Mouse (Mus musculus) heart, postnatal 0 days (tissue): Measurements from ENCODE around the gene Cdkl3.

Experiments used
- CTCF ChIP-seq: IDR thresholded peaks from 2 replicates; pipeline ENCODE4 v1.5.1; 2016; ENCODE audit warnings: antibody characterized with exemption, control low read depth, low read depth
- EP300 ChIP-seq: IDR thresholded peaks from 2 replicates; pipeline ENCODE4 v1.6.1; 2016; ENCODE audit warnings: antibody characterized with exemption, low read depth

DNA sequence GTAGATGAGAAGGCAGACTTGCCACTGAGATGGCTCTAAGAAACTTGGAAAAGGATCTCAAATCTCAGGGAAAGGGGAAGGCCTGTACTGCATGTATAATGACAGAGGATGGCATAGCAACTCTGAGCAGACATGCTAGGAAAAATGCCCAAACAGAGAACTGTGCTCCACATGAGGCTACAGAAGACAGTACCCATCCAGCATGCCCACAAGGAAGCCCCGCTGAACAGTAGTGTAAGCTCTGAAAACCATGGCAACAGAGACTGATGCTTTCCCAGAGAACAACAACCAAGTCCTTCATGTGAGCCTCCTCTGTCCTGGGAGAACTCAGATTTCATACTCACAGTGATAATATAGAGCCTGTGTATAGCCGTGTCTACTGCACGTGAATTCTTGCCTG, 50.7 kb downstream of the Cdkl3 start:
- TF ChIP-seq CTCF (no peak), EP300 (no peak)
